Mouse (Mus musculus): ENCODE measurements around the gene Cbx8.

Cbx8 gene

DNA sequence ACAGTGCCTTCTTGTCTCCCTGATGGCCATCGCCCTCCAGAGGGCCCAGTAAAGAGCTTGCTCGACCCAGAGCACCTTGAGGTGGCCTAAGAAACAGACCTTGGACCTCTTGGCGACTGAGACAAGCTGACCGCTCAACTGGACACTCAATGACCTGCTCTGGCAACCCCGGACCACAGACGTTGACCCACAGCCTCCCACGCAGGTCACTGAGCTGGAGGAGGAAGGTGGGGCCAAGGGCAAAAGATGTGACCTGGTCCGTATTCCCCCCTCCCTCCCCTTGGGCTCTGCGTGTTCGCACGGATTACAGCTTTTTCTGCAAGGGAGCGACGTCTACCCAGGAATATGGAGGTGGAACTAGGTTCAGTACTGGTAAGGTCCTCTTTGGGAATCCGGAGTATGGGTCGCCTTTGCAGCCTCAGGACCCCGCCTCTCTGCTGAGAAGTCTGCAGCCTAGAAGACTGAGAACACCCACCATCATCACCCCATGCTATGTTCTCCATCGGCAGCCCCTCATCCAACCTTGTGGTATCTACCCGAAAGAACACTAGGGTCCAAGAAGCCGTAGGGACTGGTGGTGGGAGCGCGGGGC lies 5.6 kb downstream of the Cbx8 start:
- DNase-seq (ENCODE audit: low spot score in 2 of 2), result no peak

DNA sequence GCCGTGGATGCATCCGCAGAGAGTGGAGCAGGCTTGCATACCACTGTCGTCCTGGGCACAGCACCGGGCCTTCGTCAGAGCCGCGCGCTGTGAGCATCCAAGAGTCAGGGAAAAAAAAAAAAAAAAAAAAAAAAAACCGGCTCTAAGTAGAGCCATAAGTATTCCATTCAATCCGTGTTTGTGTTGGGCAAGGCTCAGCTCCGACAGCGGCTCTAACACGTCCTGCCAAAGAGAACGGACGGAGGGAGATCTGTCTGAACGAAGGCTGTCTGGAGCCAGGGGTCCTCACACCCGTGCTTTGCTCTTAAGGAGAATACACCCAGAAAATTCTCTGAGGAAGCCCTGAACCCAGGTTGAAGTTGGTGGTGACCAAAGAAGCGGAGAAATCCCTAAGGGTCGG lies 6.1 kb downstream of the Cbx8 start:
- DNase-seq (ENCODE audit: low spot score in 2 of 2), result no peak

GRCm38 (mm10) chr11:119033874-119034558 lies 6.8 kb downstream of the Cbx8 start:
- peak; percentile 73 to 91 for DNase-seq (ENCODE audit: low spot score in 2 of 2)

GRCm38 (mm10) chr11:119026203-119026602 lies 14.6 kb downstream of the Cbx8 start:
- no peak for DNase-seq (ENCODE audit: low spot score in 2 of 2)

DNA sequence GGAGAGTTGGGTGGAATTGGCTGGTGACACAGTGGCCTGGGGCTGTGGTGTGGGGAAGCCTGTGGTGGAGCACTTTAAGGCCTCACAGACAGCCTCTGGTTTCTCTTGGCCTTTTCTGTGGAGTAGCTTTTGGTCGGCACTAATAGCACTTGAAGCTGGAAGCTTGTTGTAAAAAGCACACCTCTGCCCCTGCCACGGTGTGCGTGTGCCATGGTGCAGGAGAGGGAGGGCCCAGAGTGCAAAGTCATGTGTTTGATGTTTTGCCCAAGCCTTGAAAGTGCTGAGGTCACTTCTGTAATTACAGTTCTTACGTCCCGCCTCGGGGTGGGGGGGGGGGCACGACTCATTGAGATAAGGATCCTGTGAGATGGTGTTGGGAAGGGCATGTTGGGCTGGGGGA lies 16.5 kb downstream of the Cbx8 start:
- no peak for DNase-seq (ENCODE audit: low spot score in 2 of 2)

GRCm38 (mm10) chr11:119023616-119023980 lies 17.2 kb downstream of the Cbx8 start:
- DNase-seq (ENCODE audit: low spot score in 2 of 2), result peak in 1 of 2 experiments; percentile 37

DNA sequence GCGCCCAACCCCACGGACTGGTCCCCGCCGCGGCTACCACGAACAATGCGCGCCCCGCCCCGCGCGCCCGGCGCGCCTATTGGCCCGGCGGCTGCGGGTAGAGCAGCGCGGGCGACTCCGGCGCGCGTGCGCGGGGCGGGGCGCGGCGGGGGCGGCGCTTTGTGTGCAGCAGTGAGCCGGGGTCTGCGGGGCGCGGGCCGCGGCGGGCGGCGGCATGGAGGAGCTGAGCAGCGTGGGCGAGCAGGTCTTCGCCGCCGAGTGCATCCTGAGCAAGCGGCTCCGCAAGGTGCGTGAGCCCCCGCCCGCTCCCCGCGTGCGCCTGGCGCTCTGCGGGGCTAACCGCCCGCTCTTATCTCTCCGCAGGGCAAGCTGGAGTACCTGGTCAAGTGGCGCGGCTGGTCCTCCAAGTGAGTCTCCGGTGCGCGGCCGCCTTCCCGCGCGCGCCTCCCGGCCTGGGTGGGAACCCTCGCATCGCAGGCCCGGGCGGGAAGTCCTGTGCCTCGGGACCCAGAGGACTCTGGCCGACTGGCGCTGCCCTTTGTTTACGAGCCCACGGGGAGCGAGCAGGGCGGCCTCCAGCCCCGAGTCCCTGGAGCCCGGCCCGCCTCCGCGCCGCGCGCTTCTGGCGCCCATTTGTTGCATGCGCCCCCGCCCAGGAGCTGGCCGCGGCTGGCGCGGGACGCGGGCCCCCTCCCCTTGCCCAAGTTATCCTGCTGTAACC lies 17.7 kb downstream of the Cbx8 start, which contains the start of gene Cbx2:
Gene Cbx2 (plus strand): TSS at position 68 of the 721 bp plus-strand sequence.
- DNase-seq (ENCODE audit: low spot score in 2 of 2), result peak; percentile 78 to 90

DNA sequence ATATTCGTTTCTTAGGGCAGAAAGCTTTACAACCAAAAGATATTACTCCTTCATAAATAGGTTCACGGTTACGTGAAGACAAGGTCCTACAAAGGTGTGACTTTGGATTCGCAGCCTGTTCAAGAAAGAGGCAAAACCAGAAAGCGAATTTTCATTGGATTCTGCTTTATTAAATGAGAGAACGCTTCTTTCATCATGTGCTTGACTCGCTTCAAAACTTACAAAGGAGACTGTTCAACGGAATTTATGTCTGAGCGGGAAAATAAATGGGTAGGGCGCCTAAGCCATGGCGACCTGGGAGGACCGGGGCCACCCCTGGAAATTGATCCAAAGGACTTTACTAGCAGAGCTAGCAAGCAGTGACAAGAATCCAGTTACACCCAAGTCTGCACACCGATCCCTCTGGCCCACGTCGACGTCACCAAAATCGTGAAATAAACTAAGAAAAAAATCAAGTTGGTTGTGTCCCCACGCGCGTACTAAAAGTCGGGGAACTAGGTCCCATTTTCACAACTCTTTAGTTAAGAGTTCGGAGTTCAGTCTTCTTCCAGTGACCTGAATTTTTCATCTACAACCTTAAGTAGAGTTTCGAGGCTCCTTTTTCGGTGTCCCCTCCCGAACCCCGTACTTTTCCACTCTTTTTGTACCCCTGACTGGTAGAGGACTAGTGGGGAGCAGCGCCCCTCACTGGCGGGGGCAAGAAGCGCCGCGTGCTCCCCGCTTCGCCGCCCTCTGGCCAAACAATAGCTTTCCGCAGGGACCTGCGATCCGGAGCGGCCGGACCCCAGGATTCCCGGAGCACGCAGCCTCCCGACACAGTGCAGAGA lies 18.5 kb downstream of the Cbx8 start:
- DNase-seq (ENCODE audit: low spot score in 2 of 2), result no peak

DNA sequence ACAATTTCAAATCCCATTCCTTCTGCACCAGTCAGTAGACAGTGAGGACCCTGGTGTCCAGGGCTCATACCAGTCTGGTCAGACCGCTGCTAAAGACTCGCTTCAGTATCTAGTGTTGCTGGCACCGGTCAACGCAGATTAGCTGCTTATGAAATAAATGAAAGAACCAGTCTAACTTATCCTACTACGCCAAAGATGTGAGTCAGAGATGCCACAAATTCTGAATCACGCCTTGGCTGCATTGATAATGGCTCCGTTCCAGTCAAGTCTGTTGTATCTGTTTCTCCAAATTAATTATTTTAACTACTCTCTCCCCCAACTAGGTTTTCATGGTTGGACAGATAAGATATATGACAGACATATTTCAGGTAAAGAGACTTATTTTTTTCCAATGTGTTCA lies 19.6 kb downstream of the Cbx8 start:
- DNase-seq (ENCODE audit: low spot score in 2 of 2), result no peak

GRCm38 (mm10) chr11:119017506-119017905 lies 23.3 kb downstream of the Cbx8 start:
- DNase-seq (ENCODE audit: low spot score in 2 of 2), result no peak

DNA sequence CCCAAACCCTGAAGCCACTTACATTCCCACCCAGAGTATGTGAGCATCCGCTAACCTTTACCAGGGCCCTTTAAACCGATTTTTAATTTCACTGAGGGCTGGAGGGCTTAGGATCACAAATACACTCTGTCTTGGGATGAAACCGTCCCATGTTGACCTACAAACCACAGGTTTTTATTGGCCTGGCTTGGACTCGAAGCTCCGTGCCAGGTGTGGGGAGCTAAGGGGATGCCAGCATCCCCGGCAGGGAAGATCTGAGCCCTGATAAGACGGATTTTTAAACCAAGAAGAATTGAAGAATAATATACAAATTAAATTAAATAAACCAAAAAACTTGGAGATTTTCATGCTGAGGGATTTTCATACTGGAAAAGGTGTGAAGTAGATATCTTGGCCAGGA lies 26.3 kb downstream of the Cbx8 start:
- no peak for DNase-seq (ENCODE audit: low spot score in 2 of 2)

GRCm38 (mm10) chr11:119007461-119008456 lies 33.0 kb downstream of the Cbx8 start:
- peak in 1 of 2 experiments; percentile 30 for DNase-seq (ENCODE audit: low spot score in 2 of 2)

DNA sequence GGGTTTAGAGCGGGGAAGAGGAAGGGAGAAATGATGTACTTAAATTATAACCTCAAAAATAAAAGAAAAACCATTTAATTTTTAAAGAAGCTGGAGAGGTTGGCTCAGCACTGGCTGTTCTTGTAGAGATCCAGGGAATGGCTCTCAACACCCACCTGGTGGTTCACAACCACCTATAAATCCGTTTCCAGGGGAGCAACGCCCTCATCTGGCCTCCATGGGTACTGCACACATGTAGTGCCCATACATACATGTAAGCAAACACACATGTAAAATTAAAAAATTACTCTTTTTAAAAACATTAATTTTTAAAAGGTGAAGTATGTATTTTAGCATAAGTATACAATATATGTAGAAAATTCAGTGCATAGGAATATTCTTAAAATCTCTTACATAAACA lies 34.3 kb downstream of the Cbx8 start:
- no peak for DNase-seq (ENCODE audit: low spot score in 2 of 2)

GRCm38 (mm10) chr11:119005547-119006275 lies 35.1 kb downstream of the Cbx8 start:
- DNase-seq (ENCODE audit: low spot score in 2 of 2), result no peak

DNA sequence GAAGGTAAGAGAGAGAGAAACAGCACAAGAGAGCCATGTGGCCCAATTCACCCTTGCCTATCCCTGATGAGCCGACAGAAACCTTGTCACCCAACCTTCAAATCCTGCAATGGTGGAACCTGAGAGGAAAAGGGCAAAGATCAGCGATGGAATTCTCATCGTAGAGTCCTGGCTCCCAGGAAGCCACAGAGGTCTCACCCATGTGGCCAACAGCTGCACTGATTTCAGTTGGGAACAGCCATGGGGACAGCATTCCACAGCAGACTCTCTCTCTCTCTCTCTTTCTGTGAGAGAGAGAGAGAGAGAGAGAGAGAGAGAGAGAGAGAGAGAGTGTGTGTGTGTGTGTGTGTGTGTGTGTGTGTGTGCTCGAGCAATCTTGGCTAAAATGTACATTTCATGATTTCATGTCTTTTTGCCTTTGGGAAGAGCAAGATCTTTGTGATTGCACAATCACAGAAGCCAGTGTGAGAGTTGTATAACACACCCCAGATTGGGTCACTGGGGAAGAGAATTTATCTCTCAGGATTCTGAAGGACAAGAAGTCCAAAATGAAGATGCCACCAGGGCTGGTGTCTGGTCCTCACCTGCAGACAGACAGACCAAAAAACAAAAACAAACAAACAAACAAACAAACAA lies 39.2 kb downstream of the Cbx8 start:
- DNase-seq (ENCODE audit: low spot score in 2 of 2), result no peak

GRCm38 (mm10) chr11:119000877-119001276 lies 39.9 kb downstream of the Cbx8 start:
- no peak for DNase-seq (ENCODE audit: low spot score in 2 of 2)

DNA sequence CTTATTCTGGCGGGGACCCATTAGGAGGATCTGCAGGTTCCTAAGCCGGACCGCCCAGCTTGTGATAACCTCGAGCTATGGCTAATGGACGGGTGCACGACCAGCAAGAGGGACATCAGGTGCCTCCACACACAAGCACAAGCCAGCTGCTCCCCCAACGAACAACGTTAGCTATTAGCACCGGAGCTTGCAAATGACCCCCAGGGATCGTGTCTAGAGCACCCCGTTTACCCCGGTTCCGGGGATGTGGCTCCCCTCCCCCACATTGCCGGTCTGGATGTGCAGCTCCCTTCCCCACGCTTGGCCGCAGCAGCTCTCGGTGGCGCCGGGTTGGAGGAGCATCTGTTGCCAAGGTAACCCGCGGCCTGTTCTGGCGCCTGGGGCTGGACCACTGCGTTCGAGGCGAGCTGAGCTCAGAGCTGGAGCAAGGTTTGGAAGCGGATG lies 41.4 kb downstream of the Cbx8 start:
- peak in 1 of 2 experiments; percentile 19 for DNase-seq (ENCODE audit: low spot score in 2 of 2)

- peak; percentile 67 to 80 for DNase-seq (ENCODE audit: low spot score in 2 of 2)
Measured at GRCm38 (mm10) chr11:118998540-118999265, 42.1 kb downstream of the Cbx8 start.

- no peak for DNase-seq (ENCODE audit: low spot score in 2 of 2)
Measured at GRCm38 (mm10) chr11:118997182-118997581, 43.6 kb downstream of the Cbx8 start.

Data from thymus, postnatal 10 days (tissue).